ENCODE assay signal across 8 mouse cellular contexts in genomic region chr11:16257011-16257410, GRCm38 (mm10). TPM values are rescaled to one million over a fixed set of nuclear protein-coding genes. Genes with fewer than 3 reads are reported as not detected.
DNase-seq lines count a peak whose midpoint lies in the region; ATAC-seq lines count a peak whose summit lies in the region.

No protein-coding gene starts in this region.

- no peak for ATAC-seq in lung, embryonic 15.5 days (ENCODE audit: borderline replicate concordance, extremely low read depth, low FRiP score, low TSS enrichment)
- ATAC-seq in intestine, embryonic 16.5 days = no peak
- ATAC-seq in neural tube, embryonic 15.5 days (ENCODE audit: low FRiP score) = 0 out of 2 replicates have a peak, but pooled peaks have one; percentile 8
- no peak; the same call in 1 of the 2 replicates for ATAC-seq in megakaryocyte progenitor cell, adult 5-6 weeks (replicated peaks; ENCODE audit: poor library complexity)

- H3K9me3 ChIP-seq in lung, embryonic 15.5 days = no peaks in the 10 kb centered on the region
- H3K9me3 ChIP-seq in intestine, embryonic 16.5 days (ENCODE audit: control insufficient read depth, low read length) = no peaks in the 10 kb centered on the region
- H3K9me3 ChIP-seq in neural tube, embryonic 15.5 days (replicated peaks) = no peaks in the 10 kb centered on the region

- 31% methylated on average over 7 of the region's 7 CpGs for WGBS in lung, embryonic 15.5 days
- WGBS in intestine, embryonic 16.5 days = 25% methylated on average over 7 of the region's 7 CpGs
- WGBS in neural tube, embryonic 15.5 days = 14% methylated on average over 7 of the region's 7 CpGs

- H3K4me1 ChIP-seq in lung, embryonic 15.5 days = 0 out of 2 replicates have a peak, but pooled peaks cover 8% of the 10 kb centered on the region
- H3K4me1 ChIP-seq in intestine, embryonic 16.5 days (ENCODE audit: control insufficient read depth, insufficient read depth, low read length) = 0 out of 2 replicates have a peak, but pooled peaks cover 10% of the 10 kb centered on the region
- H3K4me1 ChIP-seq in neural tube, embryonic 15.5 days = peaks cover 16% of the 10 kb centered on the region

- H3K27me3 ChIP-seq in lung, embryonic 15.5 days = peaks cover 48% of the 10 kb centered on the region
- H3K27me3 ChIP-seq in intestine, embryonic 16.5 days (replicated peaks; ENCODE audit: control insufficient read depth, insufficient read depth, low read length) = peaks cover 34% of the 10 kb centered on the region
- peaks cover 10% of the 10 kb centered on the region for H3K27me3 ChIP-seq in neural tube, embryonic 15.5 days (replicated peaks)

- no peak overlapping the region for H3K27ac ChIP-seq in lung, embryonic 15.5 days
- no peak overlapping the region for H3K27ac ChIP-seq in intestine, embryonic 16.5 days (ENCODE audit: low read length)
- peak overlapping the region; percentile 81 for H3K27ac ChIP-seq in neural tube, embryonic 15.5 days (replicated peaks)

- H3K36me3 ChIP-seq in lung, embryonic 15.5 days = no peaks in the 10 kb centered on the region
- no peaks in the 10 kb centered on the region for H3K36me3 ChIP-seq in intestine, embryonic 16.5 days (ENCODE audit: control insufficient read depth, insufficient read depth, low read length)
- no peaks in the 10 kb centered on the region for H3K36me3 ChIP-seq in neural tube, embryonic 15.5 days

- peak overlapping the region; percentile 74 for H3K4me2 ChIP-seq in lung, embryonic 15.5 days
- H3K4me2 ChIP-seq in intestine, embryonic 16.5 days (ENCODE audit: low read depth, low read length) = peak overlapping the region; percentile 92
- peak overlapping the region; percentile 89 for H3K4me2 ChIP-seq in neural tube, embryonic 15.5 days

- no peak overlapping the region for H3K9ac ChIP-seq in lung, embryonic 15.5 days
- peak overlapping the region; percentile 55; the same call in 1 of the 2 replicates for H3K9ac ChIP-seq in intestine, embryonic 16.5 days (ENCODE audit: low read depth, low read length)
- peak overlapping the region; percentile 68 for H3K9ac ChIP-seq in neural tube, embryonic 15.5 days (replicated peaks)

- H3K4me3 ChIP-seq in lung, embryonic 15.5 days = peak overlapping the region; percentile 38
- peak overlapping the region; percentile 55 for H3K4me3 ChIP-seq in intestine, embryonic 16.5 days (ENCODE audit: low read length)
- H3K4me3 ChIP-seq in neural tube, embryonic 15.5 days (replicated peaks) = peak overlapping the region; percentile 71

- peak; percentile 8 for DNase-seq in embryo, embryonic 9.5 days (ENCODE audit: extremely low spot score)
- no peak for DNase-seq in embryo, embryonic 10 days (ENCODE audit: low spot score)
- no peak for DNase-seq in lung, postnatal 14 days
- no peak for DNase-seq in ovary, adult 18-20 months (ENCODE audit: low spot score)

RNA-seq across cellular contexts. Expression of gene Vstm2a, which starts 0.5 kb away (rescaled TPM):
- polyA plus RNA-seq in lung, embryonic 15.5 days (2015; fragmentation: Nextera tagmentation; extraction: Ambion mirVana) = 0.08 and 0.11 TPM in 2 replicates
- 1.5 and 1.9 TPM in 2 replicates for polyA plus RNA-seq in intestine, embryonic 16.5 days (2015; fragmentation: Nextera tagmentation; extraction: Ambion mirVana)
- 74.5 and 89.8 TPM in 2 replicates for polyA plus RNA-seq in neural tube, embryonic 15.5 days (2015; fragmentation: Nextera tagmentation; extraction: Ambion mirVana)
- total RNA-seq in megakaryocyte progenitor cell, adult 5-6 weeks (2015) = not detected in 2 replicates
- not detected in 2 replicates for total RNA-seq in megakaryocyte progenitor cell, adult 5-6 weeks (2017)

Comparison
In these comparisons a context has a peak if more than half of its experiments do, and no peak if none do; other contexts are left out.
1. RNA of gene Vstm2a, which starts 0.5 kb away (polyA plus RNA-seq): 74.5 to 89.8 TPM in neural tube, embryonic 15.5 days; 1.5 to 1.9 TPM in intestine, embryonic 16.5 days and 0.08 to 0.11 TPM in lung, embryonic 15.5 days; every median in the first group is over 10 times any median in the second.
2. Peak in every context shown above with its lines, with median percentiles within 50 percentile points of each other: H3K4me2 ChIP-seq and H3K4me3 ChIP-seq.